Mouse (Mus musculus) lung, postnatal 0 days (tissue): ENCODE measurements around the gene Atp1b2. TPM values are rescaled to one million over a fixed set of nuclear protein-coding genes. Genes with fewer than 3 reads are reported as not detected.
A peak's percentile ranks its signal among the peaks of the same experiment; 100 is the strongest.

Experiments
- ATAC-seq: fragments of 200-750 bp; cut with Nextera tagmentation; 2 replicates; pipeline ENCODE4 v1.8.0; 2017; ENCODE audit warnings: moderate library complexity
- DNase-seq: peaks from one replicate; pipeline ENCODE4 v3.0.0-alpha.2; 2016; ENCODE audit warnings: low spot score
- H3K27ac ChIP-seq: fragments of 300-500 bp; sonication (generic); 2 replicates; pipeline ENCODE4 v1.5.1; 2014; ENCODE audit warnings: antibody characterized with exemption, mild to moderate bottlenecking, low read length, mixed read lengths
- H3K27me3 ChIP-seq: fragments of 300-500 bp; sonication (generic); replicated peaks from 2 replicates; pipeline ENCODE4 v1.6.1; 2014; ENCODE audit warnings: low read length, mixed read lengths; ENCODE audit not compliant: insufficient read depth
- H3K36me3 ChIP-seq: fragments of 300-500 bp; sonication (generic); 2 replicates; pipeline ENCODE4 v1.6.1; 2014; ENCODE audit warnings: low read length, mixed read lengths; ENCODE audit not compliant: insufficient read depth
- H3K4me1 ChIP-seq: fragments of 300-500 bp; sonication (generic); 2 replicates; pipeline ENCODE4 v1.6.1; 2014; ENCODE audit warnings: antibody characterized with exemption, low read depth, low read length, mixed read lengths; ENCODE audit not compliant: insufficient read depth
- H3K4me2 ChIP-seq: fragments of 300-500 bp; sonication (generic); replicated peaks from 2 replicates; pipeline ENCODE4 v1.6.1; 2014; ENCODE audit warnings: low read depth, mild to moderate bottlenecking, low read length, moderate library complexity, mixed read lengths
- H3K4me3 ChIP-seq: fragments of 300-500 bp; sonication (generic); 2 replicates; pipeline ENCODE4 v1.5.1; 2014; ENCODE audit warnings: low read depth, low read length
- H3K9ac ChIP-seq: fragments of 300-500 bp; sonication (generic); replicated peaks from 2 replicates; pipeline ENCODE4 v1.6.1; 2014; ENCODE audit warnings: low read depth, mild to moderate bottlenecking
- H3K9me3 ChIP-seq: fragments of 300-500 bp; sonication (generic); 2 replicates; pipeline ENCODE4 v1.6.1; 2016; ENCODE audit warnings: low read length, mixed read lengths
- CTCF ChIP-seq: IDR thresholded peaks from 2 replicates; pipeline ENCODE4 v1.5.1; 2016; ENCODE audit warnings: antibody characterized with exemption, mild to moderate bottlenecking
- EP300 ChIP-seq: IDR thresholded peaks from 2 replicates; pipeline ENCODE4 v1.6.1; 2016; ENCODE audit warnings: antibody characterized with exemption, mild to moderate bottlenecking, control low read depth
- WGBS: fragments of 180-500 bp; shearing (Covaris S2); extraction: QIAGEN DNeasy Blood & Tissue Kit; methylation state at CpG from one replicate; pipeline ENCODE4 v1.1.7; 2014; 5-methylcytosine and 5-hydroxymethylcytosine counted together
- polyA plus RNA-seq: library from polyadenylated mRNA; unstranded; fragments of >200 nt; fragmentation: Nextera tagmentation; extraction: Ambion mirVana; gene quantifications from 2 replicates; pipeline ENCODE4 v1.2.1, GENCODE M21; 2015

Gene Atp1b2
- polyA plus RNA-seq, 1 experiment from 2014 or later, result 8.1 TPM

GRCm38 (mm10) chr11:69592799-69593198 lies 12.9 kb downstream of the Atp1b2 start:
- Histone ChIP-seq H3K4me3 (no peak overlapping the region), H3K27ac (no peak overlapping the region), H3K27me3 (no peaks in the 10 kb centered on the region), H3K4me2 (no peak overlapping the region), H3K36me3 (peaks cover 28% of the 10 kb centered on the region), H3K9ac (no peak overlapping the region), H3K9me3 (no peaks in the 10 kb centered on the region), H3K4me1 (no peaks in the 10 kb centered on the region)
- ATAC-seq, result no peak
- no peak for TF ChIP-seq EP300
- TF ChIP-seq CTCF, result no peak
- WGBS, result 85% methylated on average over 4 of the region's 4 CpGs
- no peak for DNase-seq

GRCm38 (mm10) chr11:69591899-69592637 lies 13.7 kb downstream of the Atp1b2 start:
- no peak for DNase-seq
- ATAC-seq, result no peak
- H3K27ac ChIP-seq, result no peak overlapping the region
- WGBS, result 65% methylated on average over 7 of the region's 7 CpGs
- H3K4me3 ChIP-seq, result no peak overlapping the region
- H3K27me3 ChIP-seq, result no peaks in the 10 kb centered on the region
- no peak overlapping the region for H3K4me2 ChIP-seq
- no peaks in the 10 kb centered on the region for H3K9me3 ChIP-seq
- peaks cover 32% of the 10 kb centered on the region for H3K36me3 ChIP-seq
- no peaks in the 10 kb centered on the region for H3K4me1 ChIP-seq
- no peak for TF ChIP-seq CTCF
- TF ChIP-seq EP300, result no peak
- H3K9ac ChIP-seq, result no peak overlapping the region

- DNase-seq, result no peak
- Histone ChIP-seq H3K9ac (no peak overlapping the region), H3K4me3 (no peak overlapping the region), H3K4me1 (no peaks in the 10 kb centered on the region), H3K27me3 (no peaks in the 10 kb centered on the region), H3K4me2 (no peak overlapping the region), H3K36me3 (peaks cover 32% of the 10 kb centered on the region), H3K9me3 (no peaks in the 10 kb centered on the region), H3K27ac (no peak overlapping the region)
- TF ChIP-seq CTCF (no peak), EP300 (no peak)
- no peak for ATAC-seq
- WGBS, result 80% methylated on average over 3 of the region's 3 CpGs
These were observed 14.3 kb downstream of the Atp1b2 start for GRCm38 (mm10) chr11:69591424-69591823.

- no peaks in the 10 kb centered on the region for H3K4me1 ChIP-seq
- no peak overlapping the region for H3K9ac ChIP-seq
- H3K9me3 ChIP-seq, result no peaks in the 10 kb centered on the region
- H3K27ac ChIP-seq, result no peak overlapping the region
- H3K36me3 ChIP-seq, result peaks cover 32% of the 10 kb centered on the region
- H3K4me2 ChIP-seq, result no peak overlapping the region
- ATAC-seq, result no peak
- no peak overlapping the region for H3K4me3 ChIP-seq
- 87% methylated on average over 8 of the region's 8 CpGs for WGBS
- DNase-seq, result no peak
- H3K27me3 ChIP-seq, result no peaks in the 10 kb centered on the region
- TF ChIP-seq EP300, result no peak
These were observed 15.1 kb downstream of the Atp1b2 start for GRCm38 (mm10) chr11:69590622-69591021.

GRCm38 (mm10) chr11:69589207-69589834 lies 16.4 kb downstream of the Atp1b2 start:
- Histone ChIP-seq H3K9me3 (no peaks in the 10 kb centered on the region), H3K4me3 (no peak overlapping the region), H3K9ac (no peak overlapping the region), H3K4me2 (no peak overlapping the region), H3K4me1 (no peaks in the 10 kb centered on the region), H3K27ac (no peak overlapping the region), H3K36me3 (peaks cover 32% of the 10 kb centered on the region), H3K27me3 (no peaks in the 10 kb centered on the region)
- no peak for DNase-seq
- no peak for ATAC-seq
- 91% methylated on average over 22 of the region's 22 CpGs for WGBS
- no peak for TF ChIP-seq EP300
- TF ChIP-seq CTCF, result no peak

GRCm38 (mm10) chr11:69585718-69586325 lies 19.9 kb downstream of the Atp1b2 start:
- H3K9me3 ChIP-seq, result no peaks in the 10 kb centered on the region
- H3K9ac ChIP-seq, result no peak overlapping the region
- no peak overlapping the region for H3K27ac ChIP-seq
- H3K36me3 ChIP-seq, result peaks cover 30% of the 10 kb centered on the region
- no peak overlapping the region for H3K4me2 ChIP-seq
- peak; percentile 18 for DNase-seq
- no peak overlapping the region for H3K4me3 ChIP-seq
- H3K4me1 ChIP-seq, result no peaks in the 10 kb centered on the region
- TF ChIP-seq CTCF, result no peak
- TF ChIP-seq EP300, result no peak
- no peaks in the 10 kb centered on the region for H3K27me3 ChIP-seq
- WGBS, result 78% methylated on average over 7 of the region's 7 CpGs
- no peak for ATAC-seq
